Mouse (Mus musculus): ENCODE results near the gene Tspyl3.
"Not testable (repeated sequence)": the region's sequence is repeated elsewhere in the genome, so short reads cannot be mapped to it uniquely, and the experiment has no call there.

Tspyl3 gene

DNA sequence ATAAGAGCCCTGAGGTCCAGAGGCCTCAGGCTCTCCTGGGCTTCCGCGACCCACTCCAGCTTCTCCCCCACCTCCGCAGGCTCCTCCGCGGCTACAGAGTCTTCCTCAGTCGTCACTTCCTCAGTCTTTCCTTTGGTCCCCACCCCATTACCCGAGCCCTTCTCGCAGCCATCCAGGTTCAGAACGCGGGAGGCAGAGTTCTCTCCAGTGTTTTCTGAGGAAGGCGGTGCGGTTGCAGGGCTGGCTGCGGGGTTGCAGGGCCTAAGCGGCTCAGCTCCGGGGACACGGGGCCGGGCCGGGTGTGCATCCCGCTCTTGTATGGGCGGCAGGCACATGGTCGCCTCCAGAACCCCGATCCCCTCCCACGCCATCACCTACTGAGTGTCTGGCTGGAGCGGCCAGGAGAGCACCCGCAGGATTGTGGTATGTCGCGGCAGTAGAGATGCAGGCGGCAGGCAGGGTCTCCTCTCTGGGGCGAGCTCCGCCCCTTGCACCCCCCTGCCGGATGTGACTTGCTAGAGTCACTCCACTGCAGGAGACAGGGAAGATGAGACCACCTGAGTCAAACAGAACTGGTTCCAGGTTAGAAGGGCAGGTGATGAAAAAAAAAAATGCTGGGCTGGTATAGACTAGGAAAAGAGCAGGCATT, at the start of gene Tspyl3:
Tspyl3 (minus strand) TSS at position 496 of the 649 bp plus-strand sequence.
- DNase-seq: no peak

DNA sequence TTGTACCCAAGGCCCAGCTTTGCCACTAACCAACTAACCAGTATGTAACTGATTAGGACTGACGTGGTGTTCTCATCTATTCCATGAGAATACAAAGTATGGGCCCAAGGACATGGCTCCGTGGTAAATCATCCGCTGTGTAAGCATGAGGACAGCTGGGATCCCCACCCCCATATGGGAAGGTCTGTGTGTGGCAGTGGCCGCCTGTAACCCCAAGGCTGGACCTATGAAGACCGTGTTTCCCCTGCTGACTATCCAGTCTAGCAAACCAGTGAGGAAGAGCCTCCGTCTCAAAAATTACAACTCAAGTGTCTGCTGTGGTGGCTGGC, 49.6 kb upstream of the Tspyl3 start:
- DNase-seq: no peak

DNA sequence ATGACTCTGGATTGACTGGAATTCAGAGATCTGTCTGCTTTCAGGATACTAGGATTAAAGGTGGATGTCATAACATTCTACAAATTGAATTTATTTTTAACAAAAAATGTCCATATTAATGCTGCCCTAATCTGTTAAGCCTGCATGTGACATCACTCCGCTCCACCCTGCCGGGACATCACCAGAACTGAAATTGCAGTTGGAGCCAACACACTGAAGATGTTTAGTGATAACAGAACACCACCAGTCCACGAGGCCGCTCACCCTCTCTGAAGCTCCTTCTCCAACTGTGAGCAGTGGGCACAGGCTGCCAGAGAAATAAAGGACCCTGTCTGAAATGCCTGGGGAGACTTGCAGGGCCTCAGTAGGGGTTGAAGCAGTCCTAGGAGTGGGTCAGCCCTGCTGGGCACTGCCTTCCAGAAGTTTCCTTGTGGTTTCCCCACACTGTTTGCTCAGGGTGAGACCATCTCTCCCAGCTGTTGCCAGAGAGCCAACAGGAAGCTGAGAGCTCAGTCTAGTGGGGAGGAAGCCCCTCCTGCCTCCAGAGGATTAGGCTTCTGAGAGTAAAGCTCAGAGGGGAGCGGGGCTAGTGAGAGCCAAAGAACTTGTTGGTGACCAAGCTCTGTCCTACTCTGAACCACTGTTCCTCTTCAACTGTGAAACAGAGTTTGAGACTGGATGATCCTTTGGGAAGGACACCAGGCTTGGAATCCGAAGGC, 49.1 kb upstream of the Tspyl3 start:
- not testable (repeated sequence) for DNase-seq

DNA sequence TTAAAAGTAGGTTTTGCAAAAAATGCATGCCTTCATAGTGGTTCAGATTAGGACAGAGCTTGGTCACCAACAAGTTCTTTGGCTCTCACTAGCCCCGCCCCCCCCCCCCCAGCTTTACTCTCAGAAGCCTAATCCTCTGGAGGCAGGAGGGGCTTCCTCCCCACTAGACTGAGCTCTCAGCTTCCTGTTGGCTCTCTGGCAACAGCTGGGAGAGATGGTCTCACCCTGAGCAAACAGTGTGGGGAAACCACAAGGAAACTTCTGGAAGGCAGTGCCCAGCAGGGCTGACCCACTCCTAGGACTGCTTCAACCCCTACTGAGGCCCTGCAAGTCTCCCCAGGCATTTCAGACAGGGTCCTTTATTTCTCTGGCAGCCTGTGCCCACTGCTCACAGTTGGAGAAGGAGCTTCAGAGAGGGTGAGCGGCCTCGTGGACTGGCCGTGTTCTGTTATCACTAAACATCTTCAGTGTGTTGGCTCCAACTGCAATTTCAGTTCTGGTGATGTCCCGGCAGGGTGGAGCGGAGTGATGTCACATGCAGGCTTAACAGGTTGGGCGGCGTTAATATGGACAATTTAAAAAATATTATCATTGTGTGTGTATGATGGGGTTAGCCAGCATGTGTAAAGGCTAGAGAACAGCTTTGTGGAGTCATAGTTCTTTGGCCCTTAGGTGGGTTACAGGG, 45.1 kb upstream of the Tspyl3 start:
- DNase-seq: not testable (repeated sequence)

DNA sequence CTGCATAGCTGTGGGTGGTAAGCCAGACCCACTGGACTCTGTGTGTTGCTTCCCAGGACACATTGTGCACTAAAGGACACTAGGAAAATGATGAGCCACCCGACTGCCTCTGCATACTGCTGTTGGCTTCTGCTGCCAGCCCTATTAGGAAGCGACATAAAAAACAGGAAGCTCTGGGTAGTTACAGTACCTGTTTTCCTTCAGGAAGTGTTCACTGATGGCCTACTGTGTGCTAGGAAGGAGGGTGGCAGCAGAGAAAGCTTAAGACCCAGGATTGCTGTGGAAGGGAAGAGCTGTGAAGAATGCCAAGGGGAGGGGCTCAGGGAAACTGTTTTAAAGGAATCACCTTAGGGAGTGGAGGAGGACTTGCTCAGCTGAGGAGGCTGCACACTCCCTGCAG, 42.1 kb upstream of the Tspyl3 start:
- no peak for DNase-seq

DNA sequence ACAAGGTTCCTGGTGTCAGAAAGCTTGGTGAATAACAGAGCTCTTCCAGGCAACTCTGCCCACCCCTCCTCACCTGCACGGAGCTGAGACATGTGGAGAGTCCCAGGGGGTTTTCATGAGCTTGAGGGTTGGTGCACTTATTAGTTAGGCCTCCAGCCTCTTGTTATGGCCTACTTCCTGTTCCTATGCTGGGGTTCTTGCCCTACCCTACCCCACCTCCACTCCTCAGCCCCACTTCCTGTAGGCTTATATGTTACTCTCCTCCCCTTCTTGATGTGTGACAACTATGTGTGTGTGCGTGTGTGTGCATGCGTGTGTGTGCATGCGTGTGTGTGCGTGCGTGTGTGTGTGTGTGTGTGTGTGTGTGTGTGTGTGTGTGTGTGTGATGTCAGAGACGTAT, 37.8 kb upstream of the Tspyl3 start:
- DNase-seq: no peak

DNA sequence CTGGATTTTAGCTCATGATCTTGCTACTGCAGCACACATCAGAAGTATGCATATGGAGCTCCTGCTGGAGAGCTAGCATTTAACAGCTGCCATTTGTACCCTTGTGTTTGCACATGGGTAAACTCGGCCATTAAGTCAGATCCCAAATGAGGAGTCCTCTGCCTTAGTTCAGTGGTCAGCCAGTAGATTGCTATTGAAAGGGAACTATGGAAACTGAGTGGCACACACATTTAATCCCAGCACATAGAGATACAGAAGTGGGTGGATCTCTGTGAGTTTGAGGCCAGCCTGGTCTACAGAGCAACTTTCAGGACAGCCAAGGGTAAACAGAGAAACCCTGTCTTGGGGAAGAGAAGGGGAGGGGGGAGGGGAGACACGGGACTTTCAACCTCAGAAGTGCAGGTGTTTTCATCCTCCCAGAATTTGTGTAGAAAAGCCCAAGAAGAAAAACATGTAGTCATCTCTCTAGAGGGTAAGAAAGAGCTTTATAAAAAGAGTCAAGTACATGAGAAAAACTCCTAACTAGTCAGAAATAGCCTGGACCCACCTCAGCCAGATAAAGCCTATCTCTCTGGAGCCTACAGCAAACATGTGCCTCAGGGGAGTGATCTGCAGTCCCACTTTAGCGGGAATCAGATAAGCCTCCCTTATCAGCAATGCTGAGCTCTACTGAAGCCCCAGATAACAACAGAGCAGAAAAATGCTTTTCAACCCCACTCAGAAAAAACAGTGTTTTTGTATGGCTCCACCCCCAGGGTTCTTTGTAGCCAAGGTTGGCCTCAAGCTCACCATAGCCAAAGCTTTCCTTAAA, 34.8 kb upstream of the Tspyl3 start:
- DNase-seq: no peak

DNA sequence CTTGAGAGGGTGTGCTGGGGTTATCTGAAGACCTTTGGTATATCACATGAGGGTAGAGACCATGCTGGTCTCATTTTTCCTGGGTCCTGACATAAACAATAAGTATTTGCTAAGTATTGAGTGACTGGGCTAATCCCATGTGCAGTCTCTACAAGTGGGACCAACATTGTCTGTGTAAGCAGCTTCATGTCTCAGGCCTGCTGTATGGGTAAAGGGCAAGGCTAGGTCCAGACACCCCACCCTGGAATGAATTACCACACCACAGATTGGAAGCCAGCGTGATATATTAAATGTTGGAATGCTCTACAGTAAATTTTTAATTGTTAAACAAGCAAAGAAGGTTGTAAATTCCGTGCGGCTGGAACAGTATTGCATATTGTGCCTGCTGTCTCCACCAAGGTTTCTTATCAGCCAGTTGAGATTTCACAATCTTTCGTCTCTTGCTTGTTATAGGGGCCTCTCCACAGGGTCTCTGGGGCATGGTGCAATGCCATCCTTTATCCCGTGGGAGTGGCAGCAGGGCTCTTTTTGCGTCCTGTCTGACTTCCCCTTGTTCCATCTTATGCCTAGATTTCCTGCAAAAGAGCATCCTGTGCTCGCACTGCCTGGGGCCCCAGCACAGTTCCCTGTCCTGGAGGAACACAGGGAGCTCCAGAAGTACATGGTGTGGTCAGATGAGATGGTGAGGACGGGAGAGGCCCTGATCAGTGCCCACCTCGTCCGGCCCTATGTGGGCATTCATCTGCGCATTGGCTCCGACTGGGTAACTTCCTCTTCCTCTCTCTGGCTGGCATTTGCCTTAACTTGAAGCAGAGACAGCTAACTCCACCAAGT, 34.0 kb upstream of the Tspyl3 start:
- DNase-seq: no peak

DNA sequence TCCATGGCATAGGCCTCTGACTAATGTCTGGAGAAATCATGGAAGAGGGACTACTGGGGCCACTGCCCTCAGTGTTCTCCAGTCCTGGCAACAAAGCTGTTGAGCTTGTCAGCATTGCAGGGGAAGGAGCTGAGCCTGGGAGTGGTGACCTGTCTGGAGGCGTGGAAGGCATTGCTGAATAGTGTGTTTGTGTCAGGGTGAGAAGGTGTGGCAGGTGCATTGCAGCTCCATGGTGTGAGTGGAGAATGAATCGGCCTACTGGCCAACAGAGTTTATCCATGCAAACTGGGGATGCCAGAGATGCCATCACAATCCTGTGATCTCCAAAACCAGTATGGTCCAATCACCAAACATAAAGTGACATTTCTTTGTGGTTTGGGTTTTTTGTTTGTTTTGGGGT, 31.4 kb upstream of the Tspyl3 start:
- no peak for DNase-seq

DNA sequence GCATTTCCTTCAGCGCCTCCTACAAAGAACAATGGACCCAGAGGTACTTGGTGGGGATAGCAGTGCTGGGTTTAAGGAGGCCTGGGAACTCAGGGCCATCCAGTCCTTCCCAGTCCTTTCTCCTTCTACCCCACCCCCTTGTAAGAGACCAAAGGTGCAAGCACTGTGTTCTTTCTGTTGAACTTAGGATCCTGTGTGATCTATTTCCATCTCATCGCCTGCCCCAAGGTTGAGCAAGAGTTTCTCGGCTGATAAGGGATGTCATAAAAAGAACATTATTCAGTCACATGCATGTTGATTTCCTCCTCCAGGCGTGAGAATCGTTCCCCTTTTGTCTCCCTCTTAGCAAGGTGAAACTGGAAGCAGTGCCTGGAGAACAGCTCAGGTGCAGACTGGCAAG, 24.5 kb upstream of the Tspyl3 start:
- DNase-seq: no peak

DNA sequence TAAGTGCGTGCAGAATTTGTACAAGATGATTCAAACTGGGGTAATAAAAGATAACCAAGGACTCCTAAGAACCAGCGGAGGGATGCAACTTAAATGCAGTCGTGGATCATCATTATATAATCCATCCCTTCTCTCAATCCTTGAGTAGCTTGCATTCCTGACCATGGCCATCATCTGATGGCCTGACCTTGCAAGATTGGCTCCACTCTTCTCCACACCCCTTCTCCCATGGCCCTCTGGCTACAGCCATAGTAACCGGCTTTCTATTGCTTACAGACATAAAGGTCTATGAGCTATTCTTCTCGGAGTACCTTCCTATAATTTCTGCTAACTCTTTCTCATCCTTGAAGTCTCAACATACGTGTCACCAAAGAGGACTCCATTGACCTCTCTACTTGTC, 16.9 kb upstream of the Tspyl3 start:
- DNase-seq: no peak

DNA sequence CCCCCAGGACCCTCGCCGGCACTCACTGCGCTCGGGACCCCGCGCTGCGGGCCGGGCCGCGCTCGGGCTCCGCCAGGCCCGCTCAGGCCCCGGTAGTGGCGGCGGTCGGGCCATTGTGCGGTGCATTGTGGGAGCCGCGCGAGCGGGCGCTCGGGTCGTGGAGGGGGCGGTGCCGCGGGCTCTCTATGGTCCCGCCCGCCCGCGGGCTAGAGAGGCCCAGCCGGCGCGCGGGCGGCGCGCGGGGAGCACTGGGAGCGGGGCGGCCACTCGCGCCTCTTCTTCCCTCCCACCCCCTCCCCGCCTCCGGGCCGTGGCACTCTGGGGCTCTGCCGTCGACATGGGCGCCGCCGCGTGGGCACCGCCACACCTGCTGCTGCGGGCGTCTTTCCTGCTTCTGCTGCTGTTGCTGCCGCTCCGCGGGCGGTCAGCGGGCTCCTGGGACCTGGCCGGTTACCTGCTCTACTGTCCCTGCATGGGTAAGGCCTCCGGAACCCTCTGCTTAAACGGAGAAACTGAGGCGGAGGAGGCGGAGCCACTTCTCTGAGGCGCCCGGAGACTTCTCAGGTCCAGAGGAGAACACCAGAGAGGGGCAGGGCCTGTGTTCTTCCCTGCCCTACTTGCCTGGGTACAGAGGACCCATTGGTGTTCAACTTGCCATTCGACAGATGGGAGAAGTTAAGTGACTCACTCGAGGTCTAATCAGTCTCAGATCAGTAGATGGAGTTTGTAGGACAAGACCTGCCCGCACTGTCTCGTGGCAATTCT, 16.2 kb upstream of the Tspyl3 start, which contains the start of the genes Plagl2 and Pofut1:
Plagl2 (minus strand) TSS at position 177 of the 765 bp plus-strand sequence.
Pofut1 (plus strand) TSS at position 284 of the 765 bp plus-strand sequence.
- peak; percentile 90 for DNase-seq

DNA sequence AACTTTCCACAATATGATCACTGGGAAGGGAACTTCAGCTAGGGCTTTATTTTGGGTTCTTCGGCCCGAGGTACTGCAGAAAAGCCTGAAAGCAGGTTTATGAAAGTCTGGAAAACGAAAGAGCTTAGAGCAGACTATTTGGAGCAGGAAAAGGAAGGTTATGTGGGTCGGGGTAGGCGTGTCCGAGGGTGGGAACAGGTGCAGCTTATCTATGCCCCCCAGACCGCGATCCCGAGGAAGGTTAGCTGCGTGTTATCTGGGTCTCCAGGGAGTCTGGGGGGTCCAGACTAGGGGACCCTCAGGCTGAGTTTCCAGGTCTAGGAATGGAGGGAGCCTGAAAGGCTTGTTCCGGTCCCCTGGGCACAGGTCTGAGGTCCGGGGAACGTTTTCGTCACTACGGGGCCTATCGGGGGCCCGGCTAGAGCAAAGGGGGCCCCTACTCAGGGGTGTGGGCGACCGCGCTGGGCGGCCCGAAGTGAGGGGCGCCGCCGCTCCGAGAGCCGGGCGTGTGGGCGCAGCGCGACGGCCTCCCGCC, 15.5 kb upstream of the Tspyl3 start:
- peak; percentile 21 for DNase-seq

DNA sequence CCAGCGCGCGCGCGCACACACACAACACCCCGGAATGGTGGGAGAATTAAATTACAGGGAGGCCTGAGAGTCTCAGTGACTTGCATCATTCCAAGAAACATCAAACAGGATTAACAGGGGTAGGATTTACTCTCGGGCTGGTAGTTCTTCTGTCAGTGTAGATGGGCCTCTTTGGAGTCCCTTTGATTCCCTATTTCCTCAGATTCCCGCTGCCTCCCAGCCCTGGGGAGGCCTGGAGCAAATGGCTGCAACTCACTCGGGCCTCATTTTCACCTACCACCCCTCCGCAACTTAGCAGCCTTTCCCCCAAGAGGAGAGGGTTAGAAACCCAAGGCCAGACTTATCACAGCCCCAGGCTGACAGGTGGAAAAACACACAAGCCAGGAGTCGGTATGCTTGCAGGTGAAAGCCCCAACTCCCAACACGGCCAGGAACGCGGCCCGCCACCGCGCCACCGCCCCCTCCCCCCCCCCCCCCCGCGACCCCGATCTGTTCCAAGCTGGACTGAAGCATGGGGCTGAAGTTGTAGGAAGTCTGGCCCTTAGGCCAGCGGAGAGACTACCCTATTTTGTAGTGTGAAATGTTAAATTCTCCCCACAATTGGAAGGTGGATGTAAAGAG, 14.7 kb upstream of the Tspyl3 start:
- no peak for DNase-seq

DNA sequence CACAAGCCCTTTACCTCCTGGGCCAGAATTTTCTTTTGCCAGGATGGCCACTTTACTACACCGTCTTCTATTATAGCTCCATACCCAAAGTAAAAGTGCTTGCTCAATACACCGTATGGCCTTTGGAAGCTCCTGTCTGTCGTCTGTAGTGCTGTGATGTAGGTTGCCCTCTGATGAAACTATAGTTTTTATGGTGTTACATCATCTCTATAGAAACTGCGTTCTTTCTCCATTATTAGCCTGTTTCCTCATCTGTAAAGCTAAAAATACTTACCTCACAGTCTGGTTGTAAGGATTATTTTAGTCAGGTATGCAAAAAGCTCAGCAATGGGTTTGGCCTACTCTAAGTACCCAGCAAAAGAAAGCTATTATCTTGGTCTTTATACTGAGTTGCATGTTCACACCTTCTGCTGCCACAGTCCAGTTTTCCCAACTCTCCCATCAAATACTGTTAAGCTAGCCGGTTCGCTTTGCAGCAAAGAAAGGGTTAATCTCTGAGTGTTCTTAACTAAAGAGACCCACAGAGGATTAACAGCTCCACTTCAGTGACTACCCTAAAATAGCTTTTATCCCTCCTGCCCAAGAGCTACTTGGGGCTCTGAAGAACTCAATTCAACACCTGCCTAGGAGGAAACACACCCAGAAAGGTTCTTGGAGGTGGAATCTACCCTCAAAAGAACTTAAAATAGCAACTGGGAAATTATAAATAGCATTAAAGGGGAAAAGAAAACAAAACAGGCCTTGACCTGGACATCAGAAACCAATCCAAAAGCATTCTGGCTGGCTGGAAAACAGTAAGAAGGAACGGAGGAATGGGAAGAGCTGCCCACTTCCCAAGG, 14.0 kb upstream of the Tspyl3 start:
- no peak for DNase-seq

DNA sequence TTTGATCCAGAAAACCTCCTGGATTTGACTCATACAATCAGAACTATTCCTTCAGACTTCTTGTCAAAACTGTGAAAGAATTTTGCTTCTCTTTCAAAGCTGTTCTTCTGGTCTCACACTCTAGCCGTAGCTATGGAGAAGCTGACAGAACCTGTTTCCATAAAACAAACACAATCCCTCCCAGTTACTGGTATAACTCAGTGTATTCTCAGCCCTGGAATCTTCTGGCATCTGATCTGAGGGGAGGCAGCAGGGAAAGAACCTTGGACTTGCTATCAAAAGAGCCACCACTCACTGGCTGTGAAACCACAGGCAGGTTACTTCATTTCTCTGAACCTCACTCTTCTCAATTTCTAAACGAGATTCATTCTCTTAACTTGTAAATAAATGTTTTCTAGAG, 13.2 kb upstream of the Tspyl3 start:
- DNase-seq: no peak

DNA sequence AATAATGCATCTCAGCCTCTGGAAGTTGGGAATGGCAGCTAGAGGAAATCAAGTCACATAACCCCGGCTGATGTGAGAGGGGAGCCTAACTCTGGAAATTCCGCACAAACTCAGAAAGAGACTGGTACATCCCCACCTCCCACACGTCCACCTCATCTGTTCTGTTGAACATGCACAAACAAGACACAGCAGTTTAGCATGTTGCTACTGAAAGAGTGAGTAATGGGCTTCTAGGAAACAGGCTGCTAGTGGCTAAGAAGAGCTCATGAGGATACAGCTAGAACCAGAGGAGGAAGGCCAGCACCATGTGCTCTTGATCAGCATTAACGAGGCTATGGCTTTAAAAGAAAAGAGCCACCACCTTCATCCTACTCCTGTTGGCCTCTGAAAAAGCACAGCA, 12.7 kb upstream of the Tspyl3 start:
- DNase-seq: no peak

DNA sequence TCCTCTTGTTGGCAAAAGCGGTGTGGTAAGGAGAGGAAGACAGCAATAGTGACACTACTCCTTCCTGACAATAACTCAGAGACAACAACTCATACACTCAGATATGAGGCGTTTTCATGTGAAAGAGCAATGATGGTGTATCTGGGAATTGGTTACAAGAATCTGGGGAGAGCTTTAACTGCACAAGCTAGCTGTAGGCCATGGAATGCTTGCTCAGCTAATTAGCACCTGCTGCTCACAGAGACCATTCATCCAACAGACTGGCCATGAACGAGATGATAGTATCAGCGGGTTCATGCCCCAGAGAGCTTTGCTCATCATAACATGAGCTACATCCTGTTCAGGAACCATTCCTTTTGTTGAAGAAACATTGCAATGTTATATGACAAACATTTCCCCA, 12.0 kb upstream of the Tspyl3 start:
- no peak for DNase-seq

DNA sequence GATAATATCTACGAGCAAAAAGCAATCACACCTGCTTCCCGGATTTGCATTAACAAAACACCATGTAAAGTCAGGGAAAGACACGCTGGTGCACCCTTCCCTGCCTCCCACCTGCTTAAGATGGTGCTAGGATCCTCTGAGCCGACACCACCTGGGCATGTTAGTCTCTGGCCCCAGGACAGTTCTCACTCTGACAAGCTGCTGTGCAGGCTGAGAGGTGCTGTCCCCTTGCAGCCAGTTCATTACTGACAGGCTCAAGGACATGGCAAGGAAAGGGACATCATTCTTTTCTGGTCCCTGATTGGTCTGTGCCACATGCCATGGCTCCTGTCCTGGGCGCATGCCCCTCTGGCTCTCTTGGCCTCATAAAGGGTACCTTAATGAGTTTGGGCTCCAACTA, 3.3 kb upstream of the Tspyl3 start:
- DNase-seq: no peak

DNA sequence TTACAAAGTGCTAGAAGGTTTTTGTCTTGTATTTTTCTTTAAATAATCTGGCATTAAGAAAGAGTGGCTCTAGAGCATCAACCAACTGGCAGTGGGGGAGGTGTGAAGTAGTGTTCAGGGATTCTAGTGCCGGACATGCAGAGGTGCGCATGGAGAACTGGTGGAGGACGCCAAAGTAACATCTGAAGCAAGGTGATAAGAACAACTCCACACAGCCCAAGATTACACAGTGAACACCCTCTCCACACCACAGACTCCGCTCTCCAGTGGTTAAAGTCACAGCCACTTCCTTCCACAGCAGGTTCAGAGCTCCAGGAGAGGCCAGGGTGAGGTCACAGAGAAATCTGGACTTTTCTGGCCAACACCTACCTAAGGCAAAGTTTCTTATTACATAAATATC, 2.7 kb upstream of the Tspyl3 start:
- DNase-seq: no peak

Data from kidney, adult 9 months (tissue).